Mouse (Mus musculus): ENCODE measurements at regions not wholly inside any gene's neighbourhood (a gene's known extent, or its start where the extent isn't known, plus 50 kb on each side); places are given as distances from the start of the nearest gene placed in this dataset.

DNA sequence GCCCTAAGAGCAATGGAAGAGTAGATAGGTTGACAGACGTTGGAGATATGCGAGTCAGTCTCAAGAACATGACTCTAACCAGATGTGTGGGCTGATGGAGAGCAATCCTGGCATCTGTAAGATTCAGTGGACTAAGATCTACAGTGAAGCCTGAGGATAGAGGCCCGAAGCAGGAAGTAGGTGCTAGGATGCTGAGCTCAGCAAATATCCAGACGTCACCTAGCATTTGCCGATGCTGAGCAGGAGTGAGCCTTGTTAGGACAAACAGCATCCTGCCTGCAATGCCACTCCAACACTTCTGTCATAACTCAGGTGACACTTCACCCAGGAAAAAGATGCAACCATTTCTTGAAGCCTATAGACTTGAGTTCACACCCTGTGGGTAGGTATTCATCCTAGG, 199.8 kb downstream of the Hs3st3b1 start:
- Histone ChIP-seq H3K4me3 (replicated peaks; ENCODE audit: low read length) (no peak overlapping the region), H3K9ac (ENCODE audit: low read depth, low read length, severe bottlenecking) (no peak overlapping the region), H3K27ac (replicated peaks; ENCODE audit: low read depth, low read length) (no peak overlapping the region), H3K9me3 (ENCODE audit: control insufficient read depth, low read length) (no peaks in the 10 kb centered on the region), H3K4me2 (replicated peaks; ENCODE audit: low read depth, low read length, severe bottlenecking) (no peak overlapping the region), H3K36me3 (ENCODE audit: control insufficient read depth, insufficient read depth, low read length) (no peaks in the 10 kb centered on the region), H3K27me3 (ENCODE audit: control insufficient read depth, insufficient read depth, low read length) (no peaks in the 10 kb centered on the region), H3K4me1 (ENCODE audit: control insufficient read depth, insufficient read depth, low read length) (no peaks in the 10 kb centered on the region)
- 92% methylated on average over 5 of the region's 5 CpGs for WGBS
- no peak for TF ChIP-seq POLR2A (IDR thresholded peaks at IDR 0.05; ENCODE audit: borderline replicate concordance, extremely low read depth, insufficient read depth, insufficient read length)
- no peak for ATAC-seq (ENCODE audit: low FRiP score, low read depth)
- DNase-seq (ENCODE audit: low spot score) = no peak

- no peak for TF ChIP-seq POLR2A (IDR thresholded peaks at IDR 0.05; ENCODE audit: borderline replicate concordance, extremely low read depth, insufficient read depth, insufficient read length)
- no peak overlapping the region for H3K4me3 ChIP-seq (replicated peaks; ENCODE audit: low read length)
- H3K36me3 ChIP-seq (ENCODE audit: control insufficient read depth, insufficient read depth, low read length) = no peaks in the 10 kb centered on the region
- no peak overlapping the region for H3K27ac ChIP-seq (replicated peaks; ENCODE audit: low read depth, low read length)
- ATAC-seq (ENCODE audit: low FRiP score, low read depth) (no peak), DNase-seq (ENCODE audit: low spot score) (peak; percentile 38)
- 52% methylated on average over 9 of the region's 9 CpGs for WGBS
- H3K4me2 ChIP-seq (replicated peaks; ENCODE audit: low read depth, low read length, severe bottlenecking) = no peak overlapping the region
- H3K4me1 ChIP-seq (ENCODE audit: control insufficient read depth, insufficient read depth, low read length) = no peaks in the 10 kb centered on the region
- H3K9me3 ChIP-seq (ENCODE audit: control insufficient read depth, low read length) = no peaks in the 10 kb centered on the region
- H3K9ac ChIP-seq (ENCODE audit: low read depth, low read length, severe bottlenecking) = no peak overlapping the region
- H3K27me3 ChIP-seq (ENCODE audit: control insufficient read depth, insufficient read depth, low read length) = no peaks in the 10 kb centered on the region
Observed at GRCm38 (mm10) chr11:63730880-63731279, 191.2 kb downstream of the Hs3st3b1 start.

DNA sequence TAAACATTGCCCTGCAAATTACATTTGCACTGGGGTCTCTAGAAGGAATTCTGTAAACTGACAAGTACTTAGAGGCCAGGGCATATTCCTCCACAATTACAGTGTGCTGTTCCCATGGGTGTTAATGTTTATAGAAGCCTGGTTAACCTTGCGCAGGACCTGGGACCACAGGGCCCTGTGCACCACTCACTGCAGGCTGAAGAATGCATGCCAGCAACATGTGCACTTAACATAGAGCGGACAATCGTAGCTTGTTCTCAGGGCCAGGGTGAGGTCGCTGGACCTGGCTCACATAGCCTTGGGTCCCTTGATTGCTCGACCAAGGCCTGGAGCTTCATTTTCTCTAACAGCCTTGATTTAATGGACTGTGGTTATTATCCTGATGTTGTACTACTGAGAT, 168.8 kb downstream of the Hs3st3b1 start:
- no peak for TF ChIP-seq POLR2A (IDR thresholded peaks at IDR 0.05; ENCODE audit: borderline replicate concordance, extremely low read depth, insufficient read depth, insufficient read length)
- H3K27me3 ChIP-seq (ENCODE audit: control insufficient read depth, insufficient read depth, low read length) = no peaks in the 10 kb centered on the region
- 0 out of 2 replicates have a peak, but pooled peaks cover 8% of the 10 kb centered on the region for H3K4me1 ChIP-seq (ENCODE audit: control insufficient read depth, insufficient read depth, low read length)
- no peak overlapping the region for H3K27ac ChIP-seq (replicated peaks; ENCODE audit: low read depth, low read length)
- DNase-seq (ENCODE audit: low spot score) (no peak), ATAC-seq (ENCODE audit: low FRiP score, low read depth) (peak; percentile 57; the same call in 1 of the 2 replicates)
- H3K9ac ChIP-seq (ENCODE audit: low read depth, low read length, severe bottlenecking) = no peak overlapping the region
- H3K4me3 ChIP-seq (replicated peaks; ENCODE audit: low read length) = no peak overlapping the region
- H3K4me2 ChIP-seq (replicated peaks; ENCODE audit: low read depth, low read length, severe bottlenecking) = no peak overlapping the region
- 30% methylated on average over 5 of the region's 5 CpGs for WGBS
- no peaks in the 10 kb centered on the region for H3K36me3 ChIP-seq (ENCODE audit: control insufficient read depth, insufficient read depth, low read length)
- H3K9me3 ChIP-seq (ENCODE audit: control insufficient read depth, low read length) = no peaks in the 10 kb centered on the region

- ATAC-seq (ENCODE audit: low FRiP score, low read depth) (no peak), DNase-seq (ENCODE audit: low spot score) (no peak)
- Histone ChIP-seq H3K36me3 (ENCODE audit: control insufficient read depth, insufficient read depth, low read length) (no peaks in the 10 kb centered on the region), H3K27me3 (ENCODE audit: control insufficient read depth, insufficient read depth, low read length) (no peaks in the 10 kb centered on the region), H3K4me3 (replicated peaks; ENCODE audit: low read length) (no peak overlapping the region), H3K9ac (ENCODE audit: low read depth, low read length, severe bottlenecking) (no peak overlapping the region), H3K27ac (replicated peaks; ENCODE audit: low read depth, low read length) (no peak overlapping the region), H3K9me3 (ENCODE audit: control insufficient read depth, low read length) (no peaks in the 10 kb centered on the region), H3K4me2 (replicated peaks; ENCODE audit: low read depth, low read length, severe bottlenecking) (no peak overlapping the region), H3K4me1 (ENCODE audit: control insufficient read depth, insufficient read depth, low read length) (0 out of 2 replicates have a peak, but pooled peaks cover 8% of the 10 kb centered on the region)
- TF ChIP-seq POLR2A (IDR thresholded peaks at IDR 0.05; ENCODE audit: borderline replicate concordance, extremely low read depth, insufficient read depth, insufficient read length) = no peak
- WGBS = 72% methylated on average over 3 of the region's 3 CpGs
Observed at GRCm38 (mm10) chr11:63754826-63755225, 167.3 kb downstream of the Hs3st3b1 start.

DNA sequence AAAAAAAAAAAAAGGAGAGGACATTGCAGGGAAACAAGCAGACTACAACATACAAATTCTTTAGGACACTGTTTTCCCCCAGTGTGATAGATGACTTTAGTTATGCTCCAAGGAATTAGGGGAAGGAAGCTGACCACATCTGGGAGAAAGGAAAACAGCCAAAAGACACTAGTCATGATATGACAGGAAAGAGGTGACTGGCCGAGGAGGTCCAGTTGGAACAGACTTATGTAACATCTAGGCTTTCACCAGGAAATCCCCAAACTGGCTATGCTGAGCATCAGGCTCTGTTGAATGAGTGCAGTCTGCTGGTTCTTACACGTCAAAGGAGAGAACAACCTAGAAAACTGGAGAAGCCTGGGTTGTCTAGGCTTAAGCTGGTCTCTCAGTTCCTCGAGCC, 163.8 kb downstream of the Hs3st3b1 start:
- Histone ChIP-seq H3K27ac (replicated peaks; ENCODE audit: low read depth, low read length) (no peak overlapping the region), H3K4me1 (ENCODE audit: control insufficient read depth, insufficient read depth, low read length) (0 out of 2 replicates have a peak, but pooled peaks cover 8% of the 10 kb centered on the region), H3K27me3 (ENCODE audit: control insufficient read depth, insufficient read depth, low read length) (no peaks in the 10 kb centered on the region), H3K4me3 (replicated peaks; ENCODE audit: low read length) (no peak overlapping the region), H3K36me3 (ENCODE audit: control insufficient read depth, insufficient read depth, low read length) (no peaks in the 10 kb centered on the region), H3K4me2 (replicated peaks; ENCODE audit: low read depth, low read length, severe bottlenecking) (no peak overlapping the region), H3K9ac (ENCODE audit: low read depth, low read length, severe bottlenecking) (no peak overlapping the region), H3K9me3 (ENCODE audit: control insufficient read depth, low read length) (no peaks in the 10 kb centered on the region)
- DNase-seq (ENCODE audit: low spot score) (no peak), ATAC-seq (ENCODE audit: low FRiP score, low read depth) (no peak)
- 67% methylated on average over 3 of the region's 3 CpGs for WGBS
- TF ChIP-seq POLR2A (IDR thresholded peaks at IDR 0.05; ENCODE audit: borderline replicate concordance, extremely low read depth, insufficient read depth, insufficient read length) = no peak

GRCm38 (mm10) chr11:63761561-63761960, 160.5 kb downstream of the Hs3st3b1 start:
- H3K27me3 ChIP-seq (ENCODE audit: control insufficient read depth, insufficient read depth, low read length) = no peaks in the 10 kb centered on the region
- H3K4me1 ChIP-seq (ENCODE audit: control insufficient read depth, insufficient read depth, low read length) = 0 out of 2 replicates have a peak, but pooled peaks cover 3% of the 10 kb centered on the region
- no peak for ATAC-seq (ENCODE audit: low FRiP score, low read depth)
- H3K9ac ChIP-seq (ENCODE audit: low read depth, low read length, severe bottlenecking) = no peak overlapping the region
- no peak for TF ChIP-seq POLR2A (IDR thresholded peaks at IDR 0.05; ENCODE audit: borderline replicate concordance, extremely low read depth, insufficient read depth, insufficient read length)
- H3K4me2 ChIP-seq (replicated peaks; ENCODE audit: low read depth, low read length, severe bottlenecking) = no peak overlapping the region
- H3K36me3 ChIP-seq (ENCODE audit: control insufficient read depth, insufficient read depth, low read length) = no peaks in the 10 kb centered on the region
- H3K9me3 ChIP-seq (ENCODE audit: control insufficient read depth, low read length) = no peaks in the 10 kb centered on the region
- 82% methylated on average over 6 of the region's 6 CpGs for WGBS
- no peak for DNase-seq (ENCODE audit: low spot score)
- no peak overlapping the region for H3K4me3 ChIP-seq (replicated peaks; ENCODE audit: low read length)
- H3K27ac ChIP-seq (replicated peaks; ENCODE audit: low read depth, low read length) = no peak overlapping the region

Measured in limb, embryonic 14.5 days (tissue).